Mouse (Mus musculus) cortical plate, adult 2 months (tissue): ENCODE measurements around the gene Txnrd2.

Experiments
- CTCF ChIP-seq: fragments of 200-500 bp; IDR thresholded peaks from 2 replicates; pipeline ENCODE4 v1.5.1; 2011; ENCODE audit warnings: mild to moderate bottlenecking, control low read depth, low read length; ENCODE audit not compliant: insufficient read depth; ENCODE audit errors: extremely low read depth
- POLR2A ChIP-seq: fragments of 200-500 bp; IDR thresholded peaks from 2 replicates; pipeline ENCODE4 v1.6.1; 2011; ENCODE audit warnings: mild to moderate bottlenecking, low read length, control low read depth; ENCODE audit not compliant: insufficient read depth; ENCODE audit errors: extremely low read depth

- TF ChIP-seq POLR2A (no peak), CTCF (no peak)
Observed at GRCm38 (mm10) chr16:18384211-18384610, 42.0 kb upstream of the Txnrd2 start.
